Mouse (Mus musculus) liver, postnatal 0 days (tissue): ENCODE data around the gene Chek2. TPM values are rescaled to one million over a fixed set of nuclear protein-coding genes. Genes with fewer than 3 reads are reported as not detected.
A peak's percentile ranks its signal among the peaks of the same experiment; 100 is the strongest.

Source experiments
- ATAC-seq: fragments of 200-750 bp; cut with Nextera tagmentation; 2 replicates; pipeline ENCODE4 v1.8.0; 2017; ENCODE audit warnings: mild to moderate bottlenecking, moderate library complexity
- DNase-seq: peaks from one replicate; pipeline ENCODE4 v3.0.0-alpha.2; 2016
- H3K27ac ChIP-seq: fragments of 300-500 bp; sonication (generic); 2 replicates; pipeline ENCODE4 v1.5.1; 2014; ENCODE audit warnings: antibody characterized with exemption, moderate library complexity, mild to moderate bottlenecking, low read depth
- H3K27me3 ChIP-seq: fragments of 300-500 bp; sonication (generic); 2 replicates; pipeline ENCODE4 v1.6.1; 2014; ENCODE audit warnings: low read length, control low read depth, mixed read lengths; ENCODE audit not compliant: insufficient read depth
- H3K36me3 ChIP-seq: fragments of 300-500 bp; sonication (generic); replicated peaks from 2 replicates; pipeline ENCODE4 v1.6.1; 2014; ENCODE audit warnings: mild to moderate bottlenecking, control low read depth, low read length, moderate library complexity, mixed read lengths; ENCODE audit not compliant: insufficient read depth
- H3K4me1 ChIP-seq: fragments of 300-500 bp; sonication (generic); 2 replicates; pipeline ENCODE4 v1.6.1; 2014; ENCODE audit warnings: antibody characterized with exemption, mild to moderate bottlenecking, control low read depth; ENCODE audit not compliant: insufficient read depth
- H3K4me2 ChIP-seq: fragments of 300-500 bp; sonication (generic); 2 replicates; pipeline ENCODE4 v1.6.1; 2014; ENCODE audit warnings: low read depth, mild to moderate bottlenecking, low read length, moderate library complexity, mixed read lengths
- H3K4me3 ChIP-seq: fragments of 300-500 bp; sonication (generic); 2 replicates; pipeline ENCODE4 v1.5.1; 2014; ENCODE audit warnings: low read depth, low read length
- H3K9ac ChIP-seq: fragments of 300-500 bp; sonication (generic); replicated peaks from 2 replicates; pipeline ENCODE4 v1.6.1; 2014; ENCODE audit warnings: mild to moderate bottlenecking, moderate library complexity
- H3K9me3 ChIP-seq: fragments of 300-500 bp; sonication (generic); 2 replicates; pipeline ENCODE4 v1.6.1; 2016; ENCODE audit warnings: mild to moderate bottlenecking, control low read depth, low read length, mixed read lengths
- CTCF ChIP-seq: sonication (generic); IDR thresholded peaks from 2 replicates; pipeline ENCODE4 v1.5.1; 2016; ENCODE audit warnings: antibody characterized with exemption, low read depth
- EP300 ChIP-seq: IDR thresholded peaks from 2 replicates; pipeline ENCODE4 v1.6.1; 2016; ENCODE audit warnings: antibody characterized with exemption, low read depth, mild to moderate bottlenecking
- WGBS: fragments of 180-500 bp; shearing (Covaris S2); extraction: QIAGEN DNeasy Blood & Tissue Kit; methylation state at CpG from one replicate; pipeline ENCODE4 v1.1.7; 2014; ENCODE audit not compliant: insufficient replicate concordance; 5-methylcytosine and 5-hydroxymethylcytosine counted together
- polyA plus RNA-seq: library from polyadenylated mRNA; unstranded; fragments of >200 nt; fragmentation: Nextera tagmentation; extraction: Ambion mirVana; gene quantifications from 2 replicates; pipeline ENCODE4 v1.2.1, GENCODE M21; 2015

Gene Chek2
- polyA plus RNA-seq, 1 experiment from 2014 or later, result 13.2 TPM

DNA sequence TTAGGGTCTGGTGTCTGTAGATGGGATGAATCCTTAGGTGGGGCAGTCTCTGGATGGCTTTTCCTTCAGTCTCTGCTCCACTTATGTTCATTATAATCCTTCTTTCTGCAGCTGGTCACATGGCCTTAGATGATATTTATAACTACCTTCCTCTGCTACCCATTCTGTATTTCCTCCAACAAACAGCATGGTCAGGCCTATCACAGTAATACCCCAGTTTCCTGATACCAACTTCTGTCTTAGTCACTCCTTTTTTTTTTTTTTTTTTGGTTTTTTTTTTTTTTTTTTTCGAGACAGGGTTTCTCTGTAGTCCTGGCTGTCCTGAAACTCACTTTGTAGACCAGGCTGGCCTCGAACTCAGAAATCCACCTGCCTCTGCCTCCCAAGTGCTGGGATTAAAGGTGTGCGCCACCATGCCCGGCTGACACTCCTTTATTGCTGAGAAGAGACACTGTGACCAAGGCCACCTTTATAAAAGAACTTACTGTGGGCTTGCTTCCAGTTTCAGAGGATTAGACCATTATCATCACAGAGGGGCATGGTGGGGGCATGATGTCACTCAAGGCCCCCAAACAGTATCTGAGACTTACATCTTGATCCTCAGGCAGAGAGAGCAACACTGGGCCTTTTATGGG, 70.3 kb downstream of the Chek2 start:
- H3K27me3 ChIP-seq, result no peaks in the 10 kb centered on the region
- ATAC-seq (no peak), DNase-seq (no peak)
- H3K27ac ChIP-seq, result no peak overlapping the region
- H3K9ac ChIP-seq, result no peak overlapping the region
- no peak overlapping the region for H3K4me3 ChIP-seq
- no peaks in the 10 kb centered on the region for H3K4me1 ChIP-seq
- 68% methylated on average over 4 of the region's 4 CpGs for WGBS
- no peak overlapping the region for H3K4me2 ChIP-seq
- no peaks in the 10 kb centered on the region for H3K9me3 ChIP-seq
- no peaks in the 10 kb centered on the region for H3K36me3 ChIP-seq
- TF ChIP-seq CTCF, result no peak
- no peak for TF ChIP-seq EP300

DNA sequence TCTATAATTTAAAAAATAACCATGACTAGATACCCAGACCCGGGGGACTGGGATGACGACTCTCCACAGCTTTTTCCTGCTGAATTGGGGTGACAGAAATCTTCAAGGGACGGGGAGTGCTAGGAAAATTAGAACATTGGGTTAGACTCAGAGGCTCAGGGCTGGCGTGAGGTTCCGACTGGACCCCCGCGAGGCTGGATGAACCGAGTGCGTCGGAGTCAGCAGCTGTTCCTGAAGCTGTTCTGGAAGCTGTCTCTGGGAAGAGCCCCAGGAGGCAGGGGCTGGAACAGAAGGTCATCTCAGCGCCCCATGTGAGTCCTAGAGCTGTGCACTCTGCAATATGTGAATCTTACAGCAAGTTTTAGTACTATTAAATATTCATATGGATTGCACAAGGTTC, 75.1 kb downstream of the Chek2 start:
- Histone ChIP-seq H3K4me1 (no peaks in the 10 kb centered on the region), H3K27ac (no peak overlapping the region), H3K4me3 (no peak overlapping the region), H3K9ac (no peak overlapping the region), H3K36me3 (no peaks in the 10 kb centered on the region), H3K27me3 (no peaks in the 10 kb centered on the region), H3K4me2 (no peak overlapping the region), H3K9me3 (no peaks in the 10 kb centered on the region)
- no peak for ATAC-seq
- 78% methylated on average over 11 of the region's 11 CpGs for WGBS
- TF ChIP-seq CTCF, result no peak
- TF ChIP-seq EP300, result no peak
- no peak for DNase-seq

DNA sequence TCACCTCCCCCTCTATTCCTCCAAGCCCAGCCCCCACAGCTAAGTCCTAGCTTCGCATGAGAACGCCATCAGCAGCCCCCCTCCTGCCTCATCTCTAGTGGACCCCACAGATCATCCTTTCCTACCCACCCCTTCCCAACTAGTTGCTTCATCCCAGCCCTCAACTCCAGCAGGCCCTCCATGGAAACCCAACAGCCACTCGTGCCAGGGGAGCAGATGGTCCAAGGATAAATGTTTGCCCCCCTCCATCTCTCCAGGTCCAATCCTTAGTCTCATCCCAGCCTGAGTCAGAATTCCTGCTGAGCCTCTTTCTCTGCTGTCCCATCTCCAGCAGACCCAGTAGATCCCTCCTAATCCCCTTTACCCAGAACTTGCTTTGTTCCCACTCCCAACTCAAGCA, 76.5 kb downstream of the Chek2 start:
- ATAC-seq, result no peak
- 76% methylated on average over 3 of the region's 3 CpGs for WGBS
- H3K36me3 ChIP-seq, result no peaks in the 10 kb centered on the region
- no peak overlapping the region for H3K4me2 ChIP-seq
- no peak for DNase-seq
- no peak for TF ChIP-seq CTCF
- H3K27me3 ChIP-seq, result no peaks in the 10 kb centered on the region
- H3K27ac ChIP-seq, result no peak overlapping the region
- H3K4me1 ChIP-seq, result no peaks in the 10 kb centered on the region
- H3K9me3 ChIP-seq, result no peaks in the 10 kb centered on the region
- H3K4me3 ChIP-seq, result no peak overlapping the region
- no peak overlapping the region for H3K9ac ChIP-seq

DNA sequence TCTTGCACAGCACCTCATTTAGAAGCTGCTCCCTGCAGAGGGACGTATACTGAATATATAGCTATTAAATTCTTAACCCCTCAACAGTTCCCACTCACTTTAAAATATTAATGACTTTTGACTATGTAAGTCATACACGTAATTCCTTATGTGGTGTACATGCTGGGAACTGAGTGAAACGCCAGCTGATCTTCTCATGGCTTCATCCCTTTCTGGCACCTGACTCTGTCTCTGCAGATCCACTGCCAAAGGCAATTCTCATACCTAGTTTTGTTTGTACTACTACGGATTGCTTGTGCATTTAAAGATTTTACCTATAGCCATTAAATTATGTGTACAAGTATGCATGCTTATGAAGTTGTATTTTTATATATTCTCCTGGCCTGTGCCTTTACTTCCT, 79.8 kb downstream of the Chek2 start:
- Histone ChIP-seq H3K27me3 (no peaks in the 10 kb centered on the region), H3K4me3 (no peak overlapping the region), H3K4me2 (no peak overlapping the region), H3K9me3 (no peaks in the 10 kb centered on the region), H3K27ac (no peak overlapping the region), H3K4me1 (no peaks in the 10 kb centered on the region), H3K9ac (no peak overlapping the region), H3K36me3 (no peaks in the 10 kb centered on the region)
- TF ChIP-seq EP300 (no peak), CTCF (no peak)
- 71% methylated on average over 4 of the region's 4 CpGs for WGBS
- no peak for ATAC-seq
- DNase-seq, result no peak

DNA sequence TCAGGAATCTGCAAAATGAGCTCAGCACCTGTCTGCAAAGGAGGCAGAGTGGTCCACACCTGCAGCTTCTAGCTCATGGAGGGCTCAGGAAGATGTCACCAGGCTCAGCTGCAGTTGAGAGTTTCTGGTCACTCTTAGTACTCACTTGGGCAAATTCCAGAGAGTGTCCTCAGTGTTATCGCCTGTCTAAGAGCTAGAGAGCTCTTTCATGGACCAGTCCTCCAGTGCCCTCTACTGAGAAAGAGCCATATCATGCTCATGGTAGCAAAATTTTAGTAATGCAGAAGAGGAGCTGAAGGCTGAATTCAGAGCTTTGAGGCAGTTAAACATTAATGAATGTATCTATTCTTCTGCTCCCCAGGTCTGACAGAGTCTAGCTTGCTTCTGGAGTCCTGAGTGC, 83.6 kb downstream of the Chek2 start:
- Histone ChIP-seq H3K9me3 (no peaks in the 10 kb centered on the region), H3K9ac (no peak overlapping the region), H3K4me1 (no peaks in the 10 kb centered on the region), H3K27ac (no peak overlapping the region), H3K27me3 (no peaks in the 10 kb centered on the region), H3K4me2 (no peak overlapping the region), H3K36me3 (no peaks in the 10 kb centered on the region), H3K4me3 (no peak overlapping the region)
- WGBS, result 35% methylated on average over 1 of the region's 1 CpGs
- ATAC-seq, result peak; percentile 47; the same call in 1 of the 2 replicates
- no peak for DNase-seq
- no peak for TF ChIP-seq EP300
- TF ChIP-seq CTCF, result peak; percentile 64

Other genes with a start within 250 kb of the Chek2 start
- 14.8 and 19.6 TPM in 2 replicates for gene Noc4l, start 186.6 kb upstream of the Chek2 start, polyA plus RNA-seq
- gene Ddx51, start 186.5 kb upstream of the Chek2 start, polyA plus RNA-seq, result 7.5 and 7.9 TPM in 2 replicates
- gene Ep400, start 69.3 kb upstream of the Chek2 start, polyA plus RNA-seq, result 9.3 and 10.6 TPM in 2 replicates
- gene Pus1, start 59.3 kb upstream of the Chek2 start, polyA plus RNA-seq, result 16.9 and 19.0 TPM in 2 replicates
- gene Ulk1, start 29.9 kb upstream of the Chek2 start, polyA plus RNA-seq, result 7.9 and 8.1 TPM in 2 replicates
- gene Hscb, start 202 bp upstream of the Chek2 start, polyA plus RNA-seq, result 41.5 and 47.7 TPM in 2 replicates
- 0.62 and 0.73 TPM in 2 replicates for gene Ttc28, start 39.8 kb downstream of the Chek2 start, polyA plus RNA-seq